ENCODE assay signal across 7 mouse cellular contexts in the genomic region with DNA sequence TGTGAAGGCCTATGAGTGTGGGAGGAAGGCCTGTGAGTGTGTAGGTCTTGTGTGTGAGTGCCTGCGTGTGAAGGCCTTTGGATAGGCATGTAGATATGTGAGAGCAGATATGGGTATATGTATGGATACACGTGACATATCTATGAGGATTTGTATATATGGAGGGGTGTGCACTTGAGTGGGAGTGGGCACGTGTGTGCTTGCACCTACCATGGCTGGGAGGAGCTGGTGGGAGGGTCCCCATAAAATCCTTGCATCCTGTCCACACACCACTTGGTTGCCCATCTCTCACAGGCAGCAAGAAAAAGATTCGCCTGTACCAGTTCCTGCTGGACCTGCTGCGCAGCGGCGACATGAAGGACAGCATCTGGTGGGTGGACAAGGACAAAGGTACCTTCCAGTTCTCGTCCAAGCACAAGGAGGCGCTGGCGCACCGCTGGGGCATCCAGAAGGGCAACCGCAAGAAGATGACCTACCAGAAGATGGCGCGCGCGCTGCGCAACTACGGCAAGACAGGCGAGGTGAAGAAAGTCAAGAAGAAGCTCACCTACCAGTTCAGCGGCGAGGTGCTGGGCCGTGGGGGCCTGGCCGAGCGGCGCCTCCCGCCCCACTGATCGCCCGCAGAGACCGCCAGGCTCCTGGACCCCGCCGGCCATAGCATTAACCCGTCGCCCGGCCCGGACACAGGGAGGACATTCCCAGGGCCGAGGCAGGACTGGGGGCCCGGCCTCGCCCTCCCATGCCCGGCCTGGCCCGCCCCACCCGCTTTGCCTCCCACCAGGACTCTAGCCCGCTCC. TPM values are rescaled to one million over a fixed set of nuclear protein-coding genes. Genes with fewer than 3 reads are reported as not detected.
DNase-seq lines count a peak whose midpoint lies in the region; ATAC-seq and TF ChIP-seq lines count a peak whose summit lies in the region.

No protein-coding gene starts in this region.

- peaks cover 19% of the 10 kb centered on the region for H3K4me1 ChIP-seq in embryonic facial prominence, embryonic 10.5 days
- H3K4me1 ChIP-seq in limb, embryonic 12.5 days (replicated peaks): peaks cover 12% of the 10 kb centered on the region; the same call in 1 of the 2 replicates
- 0 out of 2 replicates have a peak, but pooled peaks cover 3% of the 10 kb centered on the region for H3K4me1 ChIP-seq in midbrain, postnatal 0 days (ENCODE audit: insufficient read depth, low read length)

- peak overlapping the region; percentile 65 for H3K9ac ChIP-seq in limb, embryonic 12.5 days (replicated peaks)
- no peak overlapping the region for H3K9ac ChIP-seq in midbrain, postnatal 0 days (replicated peaks; ENCODE audit: low read length, poor library complexity, severe bottlenecking)

- peak; percentile 36; the same call in 1 of the 2 replicates for ATAC-seq in limb, embryonic 12.5 days (ENCODE audit: insufficient number of reproducible peaks, insufficient read depth, low FRiP score, low TSS enrichment, low read depth)
- peak; percentile 54 for ATAC-seq in midbrain, postnatal 0 days (ENCODE audit: low FRiP score)

- peak overlapping the region; percentile 65 for H3K4me3 ChIP-seq in embryonic facial prominence, embryonic 10.5 days
- H3K4me3 ChIP-seq in limb, embryonic 12.5 days (replicated peaks): peak overlapping the region; percentile 49
- peak overlapping the region; percentile 23; the same call in 1 of the 2 replicates for H3K4me3 ChIP-seq in midbrain, postnatal 0 days (ENCODE audit: low read depth, low read length)

- H3K9me3 ChIP-seq in embryonic facial prominence, embryonic 10.5 days: no peaks in the 10 kb centered on the region
- H3K9me3 ChIP-seq in limb, embryonic 12.5 days: no peaks in the 10 kb centered on the region
- no peaks in the 10 kb centered on the region for H3K9me3 ChIP-seq in midbrain, postnatal 0 days (ENCODE audit: low read length)

- H3K4me2 ChIP-seq in limb, embryonic 12.5 days: peak overlapping the region; percentile 90
- peak overlapping the region; percentile 47 for H3K4me2 ChIP-seq in midbrain, postnatal 0 days (ENCODE audit: low read depth, low read length, poor library complexity, severe bottlenecking)

- 8% methylated on average over 42 of the region's 42 CpGs for WGBS in embryonic facial prominence, embryonic 10.5 days
- 10% methylated on average over 42 of the region's 42 CpGs for WGBS in limb, embryonic 12.5 days
- WGBS in midbrain, postnatal 0 days: 8% methylated on average over 35 of the region's 42 CpGs

- peaks cover 34% of the 10 kb centered on the region for H3K27me3 ChIP-seq in embryonic facial prominence, embryonic 10.5 days (replicated peaks; ENCODE audit: low read depth, poor library complexity, severe bottlenecking)
- H3K27me3 ChIP-seq in limb, embryonic 12.5 days: peaks cover 29% of the 10 kb centered on the region
- no peaks in the 10 kb centered on the region for H3K27me3 ChIP-seq in midbrain, postnatal 0 days (ENCODE audit: insufficient read depth, low read length)
- H3K27me3 ChIP-seq in splenic B cell, adult 2 months (ENCODE audit: control insufficient read depth, insufficient read depth, low read length, poor library complexity, severe bottlenecking): no peaks in the 10 kb centered on the region

- peak overlapping the region; percentile 81 for H3K27ac ChIP-seq in embryonic facial prominence, embryonic 10.5 days (replicated peaks)
- no peak overlapping the region for H3K27ac ChIP-seq in limb, embryonic 12.5 days
- no peak overlapping the region for H3K27ac ChIP-seq in midbrain, postnatal 0 days (ENCODE audit: low read depth, low read length)

- peak; percentile 99 for DNase-seq in adrenal gland, postnatal 10 days
- DNase-seq in embryonic facial prominence, embryonic 10.5 days (ENCODE audit: low spot score): peak; percentile 96
- DNase-seq in heart, adult 18-20 months: peak; percentile 94 to 99
- DNase-seq in kidney, adult 8-10 months: peak; percentile 94 to 99
- peak; percentile 78 for DNase-seq in midbrain, postnatal 0 days (ENCODE audit: low spot score)
- peak; percentile 57 for DNase-seq in splenic B cell, adult 2 months (ENCODE audit: low read depth, low spot score)

- TF ChIP-seq CTCF in midbrain, postnatal 0 days (IDR thresholded peaks at IDR 0.05): peak; percentile 84

- no peaks in the 10 kb centered on the region for H3K36me3 ChIP-seq in embryonic facial prominence, embryonic 10.5 days (replicated peaks)
- H3K36me3 ChIP-seq in limb, embryonic 12.5 days: no peaks in the 10 kb centered on the region
- H3K36me3 ChIP-seq in midbrain, postnatal 0 days (ENCODE audit: insufficient read depth, low read length): no peaks in the 10 kb centered on the region
- peaks cover 20% of the 10 kb centered on the region for H3K36me3 ChIP-seq in splenic B cell, adult 2 months (ENCODE audit: control insufficient read depth, insufficient read depth, low read length, poor library complexity, severe bottlenecking)

RNA-seq across cellular contexts. Expression of a gene that starts 3.0 kb away (rescaled TPM):
- under 1 TPM; 0.09 TPM for total RNA-seq in adrenal gland, postnatal 10 days (2021)
- 0.07 and 0.82 TPM in 2 replicates for polyA plus RNA-seq in embryonic facial prominence, embryonic 10.5 days (2016; fragmentation: Nextera tagmentation; extraction: Ambion mirVana)
- total RNA-seq in heart, adult 18-20 months (2021): 1,000 to 10,000 TPM; 1,572 to 1,905 TPM
- 0.09 and 0.12 TPM in 2 replicates for polyA plus RNA-seq in limb, embryonic 12.5 days (2016; fragmentation: Nextera tagmentation; extraction: Ambion mirVana)
- total RNA-seq in midbrain, postnatal 0 days (2014; rRNA removed): 0.09 TPM in 1 of 2 replicates, not detected in the other
- not detected in 2 replicates for polyA plus RNA-seq in midbrain, postnatal 0 days (2015; fragmentation: Nextera tagmentation; extraction: Ambion mirVana)

RNA-seq across cellular contexts. Expression of a gene that starts 32.8 kb away (rescaled TPM):
- total RNA-seq in adrenal gland, postnatal 10 days (2021): 1 to 10 TPM; 5.3 to 8.7 TPM
- 2.3 and 2.8 TPM in 2 replicates for polyA plus RNA-seq in embryonic facial prominence, embryonic 10.5 days (2016; fragmentation: Nextera tagmentation; extraction: Ambion mirVana)
- total RNA-seq in heart, adult 18-20 months (2021): 1 to 10 TPM; 4.0 to 5.0 TPM
- polyA plus RNA-seq in limb, embryonic 12.5 days (2016; fragmentation: Nextera tagmentation; extraction: Ambion mirVana): 2.8 and 3.3 TPM in 2 replicates
- 4.4 and 10.0 TPM in 2 replicates for total RNA-seq in midbrain, postnatal 0 days (2014; rRNA removed)
- polyA plus RNA-seq in midbrain, postnatal 0 days (2015; fragmentation: Nextera tagmentation; extraction: Ambion mirVana): 4.0 and 4.2 TPM in 2 replicates

RNA-seq across cellular contexts. Expression of a gene that starts 44.8 kb away (rescaled TPM):
- 10 to 100 TPM; 22.3 to 30.5 TPM for total RNA-seq in adrenal gland, postnatal 10 days (2021)
- polyA plus RNA-seq in embryonic facial prominence, embryonic 10.5 days (2016; fragmentation: Nextera tagmentation; extraction: Ambion mirVana): 20.3 and 24.2 TPM in 2 replicates
- 10 to 100 TPM; 20.0 to 26.2 TPM for total RNA-seq in heart, adult 18-20 months (2021)
- polyA plus RNA-seq in limb, embryonic 12.5 days (2016; fragmentation: Nextera tagmentation; extraction: Ambion mirVana): 45.2 and 49.0 TPM in 2 replicates
- total RNA-seq in midbrain, postnatal 0 days (2014; rRNA removed): 34.1 and 40.3 TPM in 2 replicates
- 22.7 and 26.3 TPM in 2 replicates for polyA plus RNA-seq in midbrain, postnatal 0 days (2015; fragmentation: Nextera tagmentation; extraction: Ambion mirVana)

Comparison
In these comparisons a context has a peak if more than half of its experiments do, and no peak if none do; other contexts are left out.
1. RNA of a gene that starts 3.0 kb away (total RNA-seq): 1,572 to 1,905 TPM in heart, adult 18-20 months; 0.09 TPM in adrenal gland, postnatal 10 days and 0.09 TPM in midbrain, postnatal 0 days; every median in the first group is over 1,000 times any median in the second.
2. Peak in every context shown above with its lines, with median percentiles within 50 percentile points of each other: DNase-seq and H3K4me3 ChIP-seq.